Mouse (Mus musculus) right cerebral cortex, adult 18-20 months (tissue): ENCODE measurements around the gene Ccnb1.
"Not testable (repeated sequence)": the region's sequence is repeated elsewhere in the genome, so short reads cannot be mapped to it uniquely, and the experiment has no call there.

Experiments
- DNase-seq: peaks from one replicate; pipeline ENCODE4 v3.0.0; 2022; ENCODE audit warnings: mixed read lengths

Gene Ccnb1

DNA sequence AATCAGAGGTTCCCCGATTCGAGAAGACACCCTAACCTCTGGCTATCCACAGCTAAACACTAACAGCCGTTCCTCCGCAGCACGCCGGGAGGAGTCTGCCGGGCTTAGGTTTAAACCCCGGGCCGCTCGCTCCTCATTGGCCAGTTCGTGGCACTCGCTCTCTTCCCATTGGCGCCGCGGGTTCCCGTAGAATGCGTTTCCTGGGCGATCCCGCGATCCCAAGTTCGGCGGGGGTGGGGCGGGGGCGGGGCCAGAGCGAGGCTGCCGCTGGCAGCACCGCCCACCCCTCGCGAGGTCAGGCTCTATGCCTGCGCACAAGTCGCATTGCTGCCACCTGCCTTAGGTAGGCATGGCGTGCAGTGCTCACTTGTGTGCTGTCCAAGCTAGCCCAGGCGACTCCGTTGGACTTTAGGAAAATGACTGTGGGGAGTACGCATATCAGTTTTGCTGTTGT, at the start of gene Ccnb1:
Gene Ccnb1, minus strand, starts transcription at position 157 of the 454 bp plus-strand sequence.
- peak; percentile 89 for DNase-seq

- no peak for DNase-seq
These were observed 48.4 kb upstream of the Ccnb1 start for GRCm38 (mm10) chr13:100834777-100835176.

DNA sequence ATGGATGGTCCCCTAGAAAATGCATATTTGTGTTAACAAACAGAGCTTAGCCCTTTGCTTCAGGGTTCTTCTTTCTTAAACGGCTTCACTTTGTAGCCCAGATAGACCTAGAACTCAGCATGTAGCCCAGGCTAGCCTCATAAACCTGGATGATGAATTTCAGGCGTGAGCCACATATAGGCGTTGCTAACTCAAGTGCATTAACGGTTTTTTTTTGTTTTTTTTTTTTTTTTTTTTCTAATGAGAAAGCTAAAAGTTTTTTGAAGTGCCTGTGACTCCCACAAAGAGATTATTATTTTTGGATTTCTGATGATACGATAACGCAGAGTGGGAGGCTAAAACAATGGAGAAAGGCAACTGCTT, 47.3 kb upstream of the Ccnb1 start:
- no peak for DNase-seq

- DNase-seq = peak; percentile 99
These were observed 46.6 kb upstream of the Ccnb1 start, which contains the start of gene Slc30a5 for GRCm38 (mm10) chr13:100832741-100833639. TSS of gene Slc30a5 (minus strand) at chr13:100833427.

GRCm38 (mm10) chr13:100832188-100832587, 45.8 kb upstream of the Ccnb1 start:
- no peak for DNase-seq

DNA sequence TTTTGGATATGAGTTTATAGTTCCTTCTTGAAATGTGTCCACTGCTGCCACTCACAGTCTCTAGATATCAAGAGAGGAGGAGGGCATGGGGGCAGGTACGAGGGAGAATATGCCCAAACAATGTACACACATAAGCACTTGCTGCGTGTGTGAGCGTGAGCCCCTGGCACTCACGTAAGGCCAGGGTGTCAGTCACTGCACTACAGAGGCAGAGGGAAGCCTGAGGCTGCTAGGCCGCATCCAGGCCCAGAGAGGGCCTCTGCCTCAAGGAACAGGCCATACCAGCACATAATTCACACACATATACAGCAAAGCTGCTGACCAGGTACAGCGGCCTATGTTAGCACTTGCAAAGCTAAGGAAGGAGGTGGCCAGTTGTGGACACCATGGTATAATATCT, 44.8 kb upstream of the Ccnb1 start:
- no peak for DNase-seq

- no peak for DNase-seq
These were observed 39.4 kb upstream of the Ccnb1 start for GRCm38 (mm10) chr13:100825627-100826410.

DNA sequence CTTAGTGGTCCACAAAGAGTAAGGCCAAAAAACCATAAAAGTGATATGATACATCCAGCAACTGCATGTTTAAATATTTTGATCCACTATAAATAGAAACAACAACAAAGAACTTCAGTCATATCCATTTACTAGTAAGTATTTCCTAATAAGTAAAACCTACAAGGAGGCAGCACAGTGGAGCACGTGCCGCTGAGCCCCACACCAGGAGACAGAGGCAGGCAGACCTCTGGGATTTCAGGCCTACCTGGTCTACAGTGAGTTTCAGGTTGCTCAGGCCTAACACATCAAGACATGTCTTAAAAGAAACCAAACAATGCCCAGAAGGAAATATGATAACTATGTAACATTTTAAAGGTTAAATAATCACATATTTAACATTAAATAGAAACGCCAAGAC, 38.5 kb upstream of the Ccnb1 start:
- DNase-seq = no peak

- no peak for DNase-seq
These were observed 37.9 kb upstream of the Ccnb1 start for GRCm38 (mm10) chr13:100824306-100824705.

GRCm38 (mm10) chr13:100823863-100824262, 37.5 kb upstream of the Ccnb1 start:
- DNase-seq = no peak

DNA sequence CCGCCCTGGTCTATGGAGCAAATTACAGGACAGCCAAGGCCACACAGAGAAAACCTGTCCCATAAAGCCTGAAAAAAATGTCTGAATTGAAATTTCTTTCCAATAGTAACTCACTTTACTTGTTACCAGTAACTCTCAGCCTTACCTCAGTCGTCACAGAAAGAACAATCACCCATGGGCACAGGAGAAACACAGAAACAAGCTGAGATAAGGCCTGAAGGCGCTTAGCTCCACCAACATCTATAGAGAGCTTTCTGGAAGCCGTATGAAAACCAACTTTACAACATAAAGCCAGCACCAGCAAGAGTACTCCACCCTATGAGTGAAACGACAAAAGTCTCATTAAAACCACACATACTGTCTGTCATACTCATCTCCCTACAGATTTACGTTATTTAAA, 28.1 kb upstream of the Ccnb1 start:
- no peak for DNase-seq

- no peak for DNase-seq
These were observed 19.4 kb upstream of the Ccnb1 start for GRCm38 (mm10) chr13:100805776-100806175.

DNA sequence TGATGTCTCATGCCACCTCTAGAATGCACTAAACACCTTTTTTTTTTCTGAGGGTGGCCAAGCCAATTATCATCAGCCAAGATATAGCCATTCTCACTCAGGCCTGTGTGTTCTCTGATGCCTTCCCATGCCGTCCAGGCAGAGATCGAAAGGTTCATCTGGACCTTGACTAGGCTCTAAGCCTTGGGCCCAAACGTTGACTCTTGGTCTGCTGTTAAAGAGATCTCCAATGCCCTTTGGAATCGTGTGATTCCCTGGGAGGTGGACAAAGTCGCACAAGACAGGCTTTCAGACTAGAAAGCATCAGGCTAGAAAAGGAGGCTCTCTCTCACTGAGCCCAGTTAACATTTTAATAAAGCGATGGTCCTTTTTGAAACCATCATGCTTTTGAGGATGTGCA, 10.8 kb upstream of the Ccnb1 start:
- DNase-seq = no peak

GRCm38 (mm10) chr13:100789083-100789482, 2.7 kb upstream of the Ccnb1 start:
- no peak for DNase-seq

DNA sequence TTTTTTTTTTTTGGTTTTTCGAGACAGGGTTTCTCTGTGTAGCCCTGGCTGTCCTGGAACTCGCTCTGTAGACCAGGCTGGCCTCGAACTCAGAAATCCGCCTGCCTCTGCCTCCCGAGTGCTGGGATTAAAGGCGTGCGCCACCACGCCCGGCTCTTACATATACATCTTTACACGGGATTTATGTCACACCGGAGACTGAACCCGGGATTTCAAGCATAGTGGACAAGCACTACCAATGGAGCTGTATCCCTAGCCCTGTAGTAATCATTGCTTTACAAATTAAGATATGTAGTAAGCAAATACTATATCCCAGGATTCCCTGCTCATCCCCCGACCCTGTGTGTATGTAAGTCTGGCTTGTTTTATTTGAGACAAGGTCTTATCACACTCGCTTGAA, 1.7 kb upstream of the Ccnb1 start:
- DNase-seq = not testable (repeated sequence)

GRCm38 (mm10) chr13:100787316-100788010, 1.1 kb upstream of the Ccnb1 start:
- DNase-seq = no peak

- no peak for DNase-seq
These were observed 460 bp downstream of the Ccnb1 start for GRCm38 (mm10) chr13:100785806-100786413.

DNA sequence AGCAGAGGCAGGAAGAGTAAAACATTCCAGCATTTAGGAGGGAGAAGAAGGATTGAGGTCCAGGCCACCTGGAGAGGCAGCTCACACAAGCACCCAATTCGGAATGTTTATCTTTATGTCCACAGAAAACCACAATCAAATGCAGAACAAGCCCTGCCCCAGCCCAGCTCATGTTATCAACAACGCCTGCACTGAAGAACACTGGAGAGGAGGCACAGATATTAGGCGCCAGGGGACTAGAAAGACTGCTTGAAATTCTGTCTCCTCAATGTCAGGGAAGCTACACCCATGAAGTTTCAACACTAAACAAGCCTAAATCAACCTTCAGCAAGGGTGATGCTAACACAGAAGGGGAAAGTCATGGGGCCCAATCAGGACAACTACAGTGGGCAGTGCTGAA, 8.9 kb downstream of the Ccnb1 start:
- no peak for DNase-seq

GRCm38 (mm10) chr13:100776710-100777109, 9.7 kb downstream of the Ccnb1 start:
- no peak for DNase-seq

GRCm38 (mm10) chr13:100776056-100776419, 10.3 kb downstream of the Ccnb1 start:
- DNase-seq = no peak

DNA sequence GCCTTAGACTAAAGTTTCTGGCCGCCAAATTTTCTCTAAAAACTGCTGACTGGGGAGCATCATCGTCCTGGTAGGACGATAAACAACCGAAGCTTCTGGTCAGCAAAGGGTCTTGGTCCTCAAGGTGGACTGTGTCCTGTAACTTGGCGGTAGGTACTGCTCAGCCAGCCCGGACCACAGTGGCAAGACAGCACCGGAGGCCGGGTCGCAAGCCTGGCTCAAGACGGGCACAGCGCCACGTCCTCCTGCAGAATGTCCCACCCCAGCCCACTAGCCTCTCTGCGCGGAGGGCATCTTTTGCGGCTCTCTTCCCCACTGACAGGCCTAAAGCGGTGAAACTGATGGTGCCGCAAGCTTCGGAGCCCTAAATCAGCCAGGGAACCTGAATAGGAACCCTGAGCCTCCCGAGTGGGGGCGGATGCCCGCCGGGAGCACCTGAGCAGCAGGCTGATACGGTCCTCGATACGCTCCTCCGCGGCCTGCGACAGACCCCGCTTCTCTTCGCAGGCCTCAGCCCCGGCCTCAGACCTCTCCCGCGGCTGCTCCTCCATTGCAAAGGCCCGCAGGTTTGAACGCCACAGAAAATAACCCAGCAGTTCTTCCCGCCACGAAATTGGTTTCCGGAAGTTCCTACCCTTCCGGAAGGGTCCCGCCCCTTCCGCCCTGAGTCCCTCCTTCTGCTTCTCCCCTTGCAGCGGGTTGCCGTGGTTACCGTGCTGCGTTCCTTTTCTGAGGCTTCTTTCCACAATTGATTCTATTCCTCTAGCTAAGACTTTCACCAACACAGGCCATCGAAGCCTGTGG, 10.9 kb downstream of the Ccnb1 start, which contains the start of gene Cenph:
Gene Cenph, minus strand, starts transcription at position 648 of the 804 bp plus-strand sequence.
- peak; percentile 86 for DNase-seq

GRCm38 (mm10) chr13:100774704-100775103, 11.7 kb downstream of the Ccnb1 start:
- no peak for DNase-seq
